Mouse (Mus musculus): ENCODE measurements around the gene Rreb1.

DNA sequence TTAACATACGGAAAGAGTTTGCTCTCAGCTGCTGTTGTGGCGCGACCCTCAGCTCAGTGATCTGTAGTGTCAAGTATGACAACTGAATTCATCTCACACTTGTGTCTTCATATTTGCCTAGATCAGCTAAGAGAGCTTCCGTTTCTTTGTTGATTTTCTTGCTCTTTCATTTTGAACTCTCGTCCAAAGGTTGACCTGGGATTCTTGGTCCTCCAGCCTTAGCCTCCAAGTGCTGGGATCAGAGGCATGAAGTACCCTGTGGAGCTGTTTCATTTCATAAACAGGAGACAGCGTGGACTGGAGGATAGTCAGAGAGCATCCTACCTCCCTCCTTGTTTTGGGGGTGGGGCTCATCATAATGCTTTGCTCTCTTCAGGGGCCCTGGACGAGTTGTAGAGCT, 65.0 kb downstream of the Rreb1 start:
- TF ChIP-seq EP300 (IDR thresholded peaks at IDR 0.05) (no peak), CTCF (IDR thresholded peaks at IDR 0.05) (no peak)

Data from lung, postnatal 0 days (tissue).